Mouse (Mus musculus) kidney, embryonic 14.5 days (tissue): ENCODE measurements around the gene Sdc3. TPM values are rescaled to one million over a fixed set of nuclear protein-coding genes. Genes with fewer than 3 reads are reported as not detected.

Experiments
- ATAC-seq: fragments of 200-750 bp; cut with Nextera tagmentation; 2 replicates; pipeline ENCODE4 v1.8.0; 2017; ENCODE audit warnings: moderate number of reproducible peaks, mild to moderate bottlenecking, moderate TSS enrichment, moderate library complexity; ENCODE audit not compliant: low FRiP score, low TSS enrichment
- H3K27ac ChIP-seq: fragments of 300-500 bp; sonication (generic); 2 replicates; pipeline ENCODE4 v1.5.1; 2014; ENCODE audit warnings: low read depth, mild to moderate bottlenecking, low read length, moderate library complexity, mixed read lengths
- H3K27me3 ChIP-seq: fragments of 300-500 bp; sonication (generic); 2 replicates; pipeline ENCODE4 v1.6.1; 2014; ENCODE audit warnings: mild to moderate bottlenecking, low read length; ENCODE audit not compliant: control insufficient read depth, insufficient read depth
- H3K36me3 ChIP-seq: fragments of 300-500 bp; sonication (generic); 2 replicates; pipeline ENCODE4 v1.6.1; 2014; ENCODE audit warnings: low read length, mixed read lengths; ENCODE audit not compliant: control insufficient read depth, insufficient read depth
- H3K4me1 ChIP-seq: fragments of 300-500 bp; sonication (generic); 2 replicates; pipeline ENCODE4 v1.6.1; 2014; ENCODE audit warnings: low read length, mixed read lengths; ENCODE audit not compliant: control insufficient read depth, insufficient read depth
- H3K4me2 ChIP-seq: fragments of 300-500 bp; sonication (generic); replicated peaks from 2 replicates; pipeline ENCODE4 v1.6.1; 2014; ENCODE audit warnings: low read depth, mild to moderate bottlenecking, low read length
- H3K4me3 ChIP-seq: fragments of 300-500 bp; sonication (generic); 2 replicates; pipeline ENCODE4 v1.5.1; 2014; ENCODE audit warnings: mild to moderate bottlenecking, low read length
- H3K9ac ChIP-seq: fragments of 300-500 bp; sonication (generic); 2 replicates; pipeline ENCODE4 v1.6.1; 2014; ENCODE audit warnings: low read depth, mild to moderate bottlenecking, low read length, moderate library complexity
- H3K9me3 ChIP-seq: fragments of 300-500 bp; sonication (generic); 2 replicates; pipeline ENCODE4 v1.6.1; 2016; ENCODE audit warnings: low read length; ENCODE audit not compliant: control insufficient read depth
- WGBS: fragments of 180-500 bp; shearing (Covaris S2); extraction: QIAGEN DNeasy Blood & Tissue Kit; methylation state at CpG from one replicate; pipeline ENCODE4 v1.1.7; 2014; 5-methylcytosine and 5-hydroxymethylcytosine counted together
- polyA plus RNA-seq: library from polyadenylated mRNA; unstranded; fragments of >200 nt; fragmentation: Nextera tagmentation; extraction: Ambion mirVana; gene quantifications from 2 replicates; pipeline ENCODE4 v1.2.1, GENCODE M21; 2014

The Sdc3 gene
- polyA plus RNA-seq, 1 experiment from 2014 or later, result 15.8 TPM

GRCm38 (mm10) chr4:130828851-130829673 is 36.7 kb downstream of the Sdc3 start:
- peak; percentile 76 for ATAC-seq
- no peaks in the 10 kb centered on the region for H3K27me3 ChIP-seq
- H3K27ac ChIP-seq, result peak overlapping the region; percentile 0; the same call in 1 of the 2 replicates
- H3K9ac ChIP-seq, result no peak overlapping the region; the same call in 1 of the 2 replicates
- peak overlapping the region; percentile 4; the same call in 1 of the 2 replicates for H3K4me2 ChIP-seq
- H3K36me3 ChIP-seq, result peaks cover 1% of the 10 kb centered on the region
- no peak overlapping the region for H3K4me3 ChIP-seq
- no peaks in the 10 kb centered on the region for H3K9me3 ChIP-seq
- WGBS, result 8% methylated on average over 18 of the region's 18 CpGs
- H3K4me1 ChIP-seq, result peaks cover 16% of the 10 kb centered on the region

GRCm38 (mm10) chr4:130834122-130834521 is 41.8 kb downstream of the Sdc3 start:
- H3K9ac ChIP-seq, result no peak overlapping the region
- no peaks in the 10 kb centered on the region for H3K9me3 ChIP-seq
- H3K4me1 ChIP-seq, result peaks cover 38% of the 10 kb centered on the region
- no peaks in the 10 kb centered on the region for H3K36me3 ChIP-seq
- no peak overlapping the region for H3K4me2 ChIP-seq
- H3K27me3 ChIP-seq, result no peaks in the 10 kb centered on the region
- no peak overlapping the region for H3K27ac ChIP-seq
- 22% methylated on average over 1 of the region's 1 CpGs for WGBS
- ATAC-seq, result no peak
- no peak overlapping the region for H3K4me3 ChIP-seq

DNA sequence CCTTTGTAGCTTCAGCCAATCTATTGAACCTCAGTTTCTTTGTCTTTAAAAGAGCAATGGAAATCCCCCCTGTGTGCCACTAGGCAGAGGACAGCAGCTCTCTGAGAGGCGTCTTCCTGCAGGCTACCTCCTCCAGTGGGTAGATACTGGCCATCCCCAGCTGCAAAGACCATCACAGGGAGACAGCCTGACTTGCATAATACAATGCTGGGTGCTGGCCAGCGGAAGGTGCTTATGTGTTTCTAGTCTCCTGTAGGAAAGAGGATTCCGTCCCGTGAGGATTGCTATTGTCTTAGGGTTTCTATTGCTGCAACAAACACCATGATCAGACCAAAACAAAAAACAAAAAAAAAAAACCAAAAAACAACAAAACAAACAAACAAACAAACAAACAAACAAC is 43.2 kb downstream of the Sdc3 start:
- H3K9me3 ChIP-seq, result no peaks in the 10 kb centered on the region
- H3K27me3 ChIP-seq, result no peaks in the 10 kb centered on the region
- H3K4me3 ChIP-seq, result no peak overlapping the region
- H3K4me1 ChIP-seq, result peaks cover 36% of the 10 kb centered on the region
- no peak overlapping the region for H3K27ac ChIP-seq
- ATAC-seq, result no peak
- H3K9ac ChIP-seq, result no peak overlapping the region
- WGBS, result 93% methylated on average over 4 of the region's 4 CpGs
- no peaks in the 10 kb centered on the region for H3K36me3 ChIP-seq
- H3K4me2 ChIP-seq, result no peak overlapping the region

DNA sequence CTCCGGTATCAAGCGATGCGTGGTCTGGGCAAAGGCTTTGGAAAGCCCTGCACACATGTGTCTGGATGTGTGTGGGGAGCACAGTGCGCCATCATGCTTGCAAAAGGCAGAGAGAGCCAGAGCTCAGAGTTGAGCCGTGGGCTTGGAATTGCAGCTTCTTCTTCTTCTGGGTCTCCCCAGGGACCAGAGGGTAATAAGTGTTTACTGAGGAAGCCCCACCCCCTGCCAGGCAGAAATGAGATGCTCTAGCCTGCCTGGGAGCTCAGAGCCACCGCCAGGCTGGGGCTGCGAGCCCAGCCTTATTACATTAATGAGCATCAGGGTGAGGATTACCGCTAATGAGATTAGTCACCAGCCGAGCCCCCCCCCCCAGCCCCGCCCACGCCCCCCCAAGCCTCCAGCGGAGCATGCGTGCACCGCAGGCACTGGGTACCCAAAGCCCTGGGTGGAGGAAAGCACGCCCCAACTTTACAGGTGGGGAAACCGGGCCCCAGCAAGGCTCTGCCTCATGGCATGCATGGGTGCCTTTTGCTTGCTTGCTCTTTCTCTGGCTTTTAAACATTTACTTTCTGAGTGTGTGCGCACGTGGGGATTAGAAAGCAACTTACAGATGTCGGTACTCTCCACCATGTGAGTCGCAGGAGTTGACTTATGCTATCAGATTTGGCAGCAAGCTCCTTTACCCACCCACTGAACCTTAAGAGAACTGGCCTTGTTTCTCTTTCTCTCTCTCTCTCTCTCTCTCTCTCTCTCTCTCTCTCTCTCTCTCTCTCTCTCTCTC is 44.1 kb downstream of the Sdc3 start:
- H3K4me3 ChIP-seq, result peak overlapping the region; percentile 10
- H3K9me3 ChIP-seq, result no peaks in the 10 kb centered on the region
- peak overlapping the region; percentile 30; the same call in 1 of the 2 replicates for H3K4me2 ChIP-seq
- no peaks in the 10 kb centered on the region for H3K36me3 ChIP-seq
- ATAC-seq, result peak; percentile 40
- no peak overlapping the region for H3K9ac ChIP-seq
- no peaks in the 10 kb centered on the region for H3K27me3 ChIP-seq
- WGBS, result 9% methylated on average over 20 of the region's 20 CpGs
- peak overlapping the region; percentile 45; the same call in 1 of the 2 replicates for H3K27ac ChIP-seq
- peaks cover 46% of the 10 kb centered on the region for H3K4me1 ChIP-seq

- Histone ChIP-seq H3K4me1 (peaks cover 46% of the 10 kb centered on the region), H3K9me3 (no peaks in the 10 kb centered on the region), H3K4me2 (no peak overlapping the region), H3K36me3 (no peaks in the 10 kb centered on the region), H3K27me3 (no peaks in the 10 kb centered on the region), H3K27ac (no peak overlapping the region), H3K9ac (peak overlapping the region; percentile 20; the same call in 1 of the 2 replicates), H3K4me3 (no peak overlapping the region)
- WGBS, result 24% methylated on average over 11 of the region's 11 CpGs
- no peak for ATAC-seq
Measured at GRCm38 (mm10) chr4:130838585-130838984, 46.2 kb downstream of the Sdc3 start.

GRCm38 (mm10) chr4:130841107-130841840 is 48.9 kb downstream of the Sdc3 start:
- H3K27ac ChIP-seq, result no peak overlapping the region; the same call in 1 of the 2 replicates
- peak; percentile 70 for ATAC-seq
- no peaks in the 10 kb centered on the region for H3K36me3 ChIP-seq
- 33% methylated on average over 8 of the region's 8 CpGs for WGBS
- H3K27me3 ChIP-seq, result no peaks in the 10 kb centered on the region
- H3K4me2 ChIP-seq, result no peak overlapping the region
- no peak overlapping the region for H3K4me3 ChIP-seq
- no peaks in the 10 kb centered on the region for H3K9me3 ChIP-seq
- peaks cover 42% of the 10 kb centered on the region for H3K4me1 ChIP-seq
- no peak overlapping the region for H3K9ac ChIP-seq

GRCm38 (mm10) chr4:130848814-130849213 is 56.5 kb downstream of the Sdc3 start:
- H3K4me2 ChIP-seq, result no peak overlapping the region
- ATAC-seq, result no peak
- no peak overlapping the region for H3K4me3 ChIP-seq
- no peaks in the 10 kb centered on the region for H3K36me3 ChIP-seq
- no peak overlapping the region for H3K27ac ChIP-seq
- WGBS, result 83% methylated on average over 14 of the region's 14 CpGs
- H3K9me3 ChIP-seq, result no peaks in the 10 kb centered on the region
- H3K9ac ChIP-seq, result no peak overlapping the region
- no peaks in the 10 kb centered on the region for H3K27me3 ChIP-seq
- no peaks in the 10 kb centered on the region for H3K4me1 ChIP-seq

DNA sequence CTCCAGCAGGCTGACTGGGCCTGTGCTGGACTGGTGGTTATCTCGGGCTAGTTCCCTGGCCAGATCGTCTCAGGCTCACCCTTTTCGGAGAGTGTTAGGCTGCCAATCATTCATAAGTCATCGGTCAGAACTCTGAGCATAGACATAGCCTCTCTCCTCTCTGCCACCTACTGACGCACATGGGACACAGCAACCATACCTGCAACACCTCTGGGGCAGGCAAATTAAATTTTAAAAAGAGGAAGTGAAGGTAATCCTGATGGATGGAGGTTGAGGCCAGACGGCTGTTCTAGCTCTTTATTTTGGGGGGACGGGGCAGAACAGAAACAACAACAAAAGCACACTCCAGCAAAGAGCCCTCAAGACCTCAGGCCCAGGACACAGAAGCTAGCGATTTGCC is 65.3 kb downstream of the Sdc3 start:
- 0 out of 2 replicates have a peak, but pooled peaks cover 10% of the 10 kb centered on the region for H3K4me1 ChIP-seq
- no peak overlapping the region for H3K4me3 ChIP-seq
- H3K4me2 ChIP-seq, result no peak overlapping the region
- no peak overlapping the region for H3K27ac ChIP-seq
- no peak for ATAC-seq
- no peaks in the 10 kb centered on the region for H3K9me3 ChIP-seq
- H3K27me3 ChIP-seq, result peaks cover 13% of the 10 kb centered on the region
- H3K9ac ChIP-seq, result no peak overlapping the region
- WGBS, result 67% methylated on average over 8 of the region's 8 CpGs
- no peaks in the 10 kb centered on the region for H3K36me3 ChIP-seq
